Mouse (Mus musculus) adrenal gland, adult 8-10 months (tissue): ENCODE data around the gene Gypa. TPM values are rescaled to one million over a fixed set of nuclear protein-coding genes. Genes with fewer than 3 reads are reported as not detected.

Experiments
- DNase-seq: peaks from one replicate; pipeline ENCODE4 v3.0.0; 2022
- total RNA-seq, 4 experiments: library from RNA; stranded (reverse); gene quantifications; 2 replicates each; pipeline ENCODE4 v1.2.4; 2022

Gene Gypa
- total RNA-seq, result under 1 TPM in 1 of 4 experiments, not detected in 3; 0.17 TPM

DNA sequence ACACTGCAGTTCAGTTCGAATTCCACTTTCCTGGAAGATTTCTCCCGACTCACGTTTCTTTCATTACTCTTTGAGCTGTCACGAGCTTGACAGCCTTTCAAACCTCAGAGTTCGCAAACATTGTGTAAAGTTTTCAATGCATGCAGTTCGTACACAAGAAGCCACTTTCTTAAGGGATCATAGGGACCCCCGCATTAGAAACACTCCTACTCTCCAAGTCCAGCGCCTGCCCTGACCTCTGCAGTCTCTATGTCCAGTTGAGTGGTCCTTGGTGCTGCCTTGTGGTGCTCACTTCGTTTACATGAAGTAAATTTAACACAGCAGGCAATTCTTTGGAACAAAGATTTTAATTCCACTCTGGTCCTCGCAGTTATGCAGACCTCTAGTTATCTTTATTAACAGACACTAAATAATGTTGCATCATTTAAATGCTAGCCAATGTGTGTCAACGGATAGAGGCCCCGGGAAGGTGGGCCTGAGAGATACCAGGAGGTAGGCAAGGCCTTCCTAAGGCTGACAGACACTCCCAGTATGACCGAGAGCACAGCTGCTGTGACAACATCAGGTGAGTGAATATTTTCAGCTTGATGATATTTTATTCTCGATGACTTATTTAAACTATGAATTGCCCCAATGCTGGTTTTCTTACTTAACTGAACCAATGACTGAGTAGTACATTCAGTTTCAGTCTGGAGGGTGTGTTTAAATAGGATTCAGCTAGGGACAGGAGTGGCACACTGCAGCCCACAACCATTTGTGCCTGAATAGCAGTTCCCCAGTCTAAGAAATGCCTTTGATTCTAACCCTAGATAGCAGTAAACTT lies at the start of gene Gypa:
Gene Gypa, plus strand, starts transcription at position 259 of the 823 bp plus-strand sequence.
- DNase-seq, result no peak

DNA sequence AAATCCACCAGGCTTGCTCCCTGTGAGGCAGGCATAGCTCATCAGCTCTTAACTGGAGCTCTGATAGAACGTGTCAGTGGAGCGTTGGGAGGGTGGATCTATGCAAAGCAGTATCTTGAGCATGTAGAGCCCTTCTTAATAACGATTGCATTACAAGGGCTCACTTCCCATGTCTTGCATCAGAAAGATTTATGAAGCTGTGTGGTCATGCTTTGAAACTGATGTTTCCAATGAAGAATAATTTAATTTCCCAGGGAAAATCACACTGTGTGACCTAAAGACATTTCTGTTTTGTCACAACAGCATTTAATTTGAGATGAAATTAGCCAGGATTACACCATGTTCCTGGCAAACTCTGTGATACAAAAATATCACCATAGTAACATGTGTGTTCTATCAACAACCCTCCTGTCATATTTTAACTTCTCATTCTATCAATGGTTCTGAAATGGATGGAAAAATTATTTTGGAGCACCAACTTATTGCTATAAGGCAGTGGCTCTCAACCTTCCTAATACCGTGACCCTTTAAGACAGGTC lies 49.0 kb upstream of the Gypa start:
- no peak for DNase-seq

DNA sequence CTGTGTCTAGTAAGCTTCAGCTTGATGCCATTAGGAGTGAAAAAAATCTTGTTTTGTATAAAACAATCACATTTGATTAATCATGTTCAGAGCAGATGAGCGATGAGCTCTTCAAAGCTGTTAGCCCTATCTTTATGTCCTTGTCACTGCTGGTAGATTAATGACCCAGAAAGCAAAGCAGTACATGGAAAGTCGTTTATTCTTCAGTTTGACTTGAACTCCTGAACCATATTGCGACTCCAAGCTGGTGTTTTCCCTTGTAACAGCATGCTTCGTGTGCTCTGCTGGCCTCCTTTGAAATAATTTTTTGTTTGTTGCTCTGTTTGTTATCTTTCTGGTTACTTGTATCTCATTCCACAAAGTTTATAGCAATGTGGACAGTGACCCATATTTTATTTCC lies 46.4 kb upstream of the Gypa start:
- DNase-seq, result no peak

DNA sequence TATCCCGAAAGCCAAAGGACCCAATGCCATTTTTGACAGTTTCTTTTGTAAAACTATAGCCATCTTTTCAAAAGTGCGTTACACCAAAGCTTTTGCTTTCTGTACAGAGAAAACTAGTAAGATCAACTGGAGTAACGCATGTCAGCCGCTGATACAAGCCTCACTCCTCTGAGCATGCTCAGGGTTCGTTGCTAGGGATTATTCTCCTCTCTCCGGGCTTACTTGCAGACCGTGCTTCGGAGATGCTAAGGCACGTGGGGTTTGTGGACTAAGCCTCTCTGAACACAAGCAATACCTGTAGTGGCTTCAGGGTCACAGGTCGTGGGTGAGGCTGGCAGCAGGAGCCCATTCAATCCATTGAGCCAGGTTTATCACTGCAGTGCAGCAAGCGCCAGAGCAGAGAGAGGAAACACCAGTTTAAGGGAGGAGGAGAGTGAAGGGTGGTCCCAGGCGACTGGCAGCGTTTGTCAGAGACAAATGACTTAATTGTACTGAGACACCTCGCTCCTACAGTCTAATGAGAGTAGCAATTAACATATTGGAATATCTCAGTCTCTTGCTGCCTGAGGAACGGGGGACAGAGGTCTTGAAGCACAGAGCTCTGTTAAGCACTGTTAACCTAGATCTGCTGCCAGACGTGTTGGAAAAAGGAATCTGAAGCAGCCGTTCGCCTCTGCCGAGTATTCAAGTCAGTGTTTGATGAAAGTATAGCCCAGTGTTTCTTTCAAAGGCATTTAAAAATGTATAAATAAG lies 41.5 kb upstream of the Gypa start:
- no peak for DNase-seq

DNA sequence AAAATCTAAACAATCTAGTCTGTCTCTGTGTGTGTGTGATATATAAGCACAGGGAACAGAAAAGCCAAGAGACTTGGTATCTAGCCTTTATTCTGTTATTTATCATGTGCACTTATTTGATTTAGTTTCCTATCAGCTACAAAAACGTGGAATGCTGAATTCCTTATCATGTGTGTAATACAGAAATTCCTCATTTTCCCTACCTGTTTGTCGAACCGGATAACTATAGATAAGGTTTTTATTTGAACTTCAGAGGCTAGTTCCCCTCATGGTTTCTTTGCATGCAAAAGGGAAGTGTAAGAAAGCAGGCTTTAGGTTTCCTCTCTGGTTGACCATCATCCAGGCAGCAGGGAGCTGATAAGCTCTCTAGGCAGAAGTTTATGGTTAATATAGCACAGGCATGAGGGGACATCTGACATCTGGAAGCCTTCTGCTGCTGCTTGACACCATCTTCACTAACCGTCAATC lies 30.1 kb upstream of the Gypa start:
- DNase-seq, result no peak

DNA sequence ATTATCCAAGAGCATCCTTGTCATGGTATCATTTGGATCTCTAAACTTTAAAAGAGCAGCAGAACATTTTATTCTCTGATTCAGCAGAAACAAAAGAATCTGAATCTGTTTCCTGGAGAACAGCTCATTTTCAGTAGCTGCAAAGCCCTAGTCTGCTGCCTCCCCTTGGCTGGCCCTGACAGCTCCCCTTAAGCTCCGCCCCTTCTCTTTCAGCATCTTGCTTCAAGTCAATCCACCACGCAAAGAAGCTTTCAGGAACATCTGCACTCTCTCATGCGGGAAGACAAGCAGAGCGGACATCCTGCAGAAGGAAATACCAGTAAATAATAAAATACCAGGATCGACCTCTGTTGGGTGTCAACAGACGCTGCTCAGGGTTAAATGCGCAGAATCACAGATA lies 18.6 kb upstream of the Gypa start:
- DNase-seq, result no peak

DNA sequence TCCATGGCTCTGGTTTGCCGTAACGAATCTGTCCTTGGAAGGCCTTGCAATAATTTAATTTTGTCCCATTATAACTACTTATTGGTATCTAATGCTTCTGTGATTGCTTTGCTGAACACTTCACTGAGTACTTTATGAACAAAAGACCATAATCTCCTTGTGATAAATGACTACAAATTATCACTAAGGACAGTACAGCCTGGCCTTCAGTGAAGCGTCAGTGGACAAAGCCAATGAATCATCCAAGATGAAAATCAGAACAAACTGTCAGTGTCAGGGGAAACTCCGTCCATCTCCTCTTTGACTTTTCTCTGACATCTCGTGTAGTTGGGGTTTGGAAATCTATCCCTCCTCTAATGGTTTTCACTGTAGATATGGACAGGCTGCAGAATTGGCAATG lies 15.4 kb upstream of the Gypa start:
- DNase-seq, result peak; percentile 30

DNA sequence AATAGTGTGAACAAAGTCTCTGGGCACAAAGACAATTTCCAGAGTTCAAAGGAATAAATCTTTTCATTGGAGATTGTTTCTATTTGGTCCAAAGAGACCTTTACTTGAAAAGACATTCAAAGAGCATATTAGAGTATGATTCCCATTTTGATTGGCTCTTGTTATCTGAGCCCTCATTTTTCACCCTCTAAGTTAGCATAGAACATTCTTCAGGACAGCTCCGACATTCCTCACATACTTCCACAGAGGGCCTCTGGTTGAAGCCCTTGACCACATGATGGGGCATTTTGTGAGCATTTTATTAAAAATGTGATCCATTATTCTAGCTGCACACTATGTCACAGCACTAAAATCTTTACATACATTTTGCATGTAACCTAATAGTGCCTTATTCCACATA lies 14.5 kb upstream of the Gypa start:
- no peak for DNase-seq

DNA sequence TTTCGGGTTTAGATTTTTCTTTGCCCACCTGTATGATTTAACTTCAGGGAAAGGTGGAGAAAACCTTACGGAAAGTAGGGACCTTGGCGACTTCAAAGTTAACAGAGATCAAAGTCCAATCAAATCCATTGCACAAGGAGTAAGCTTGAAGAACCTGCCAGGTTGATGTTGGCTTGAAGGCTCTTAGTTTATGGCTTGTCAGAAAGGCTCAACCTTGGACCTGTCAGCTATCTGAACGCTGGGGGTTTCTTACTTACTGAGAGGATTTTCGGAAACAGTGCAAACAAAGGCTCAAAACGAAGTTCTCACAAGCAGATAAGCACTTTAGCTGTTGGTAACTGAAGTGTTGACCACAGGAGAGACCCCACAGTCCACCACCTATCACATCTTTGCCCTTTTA lies 11.4 kb upstream of the Gypa start:
- no peak for DNase-seq

DNA sequence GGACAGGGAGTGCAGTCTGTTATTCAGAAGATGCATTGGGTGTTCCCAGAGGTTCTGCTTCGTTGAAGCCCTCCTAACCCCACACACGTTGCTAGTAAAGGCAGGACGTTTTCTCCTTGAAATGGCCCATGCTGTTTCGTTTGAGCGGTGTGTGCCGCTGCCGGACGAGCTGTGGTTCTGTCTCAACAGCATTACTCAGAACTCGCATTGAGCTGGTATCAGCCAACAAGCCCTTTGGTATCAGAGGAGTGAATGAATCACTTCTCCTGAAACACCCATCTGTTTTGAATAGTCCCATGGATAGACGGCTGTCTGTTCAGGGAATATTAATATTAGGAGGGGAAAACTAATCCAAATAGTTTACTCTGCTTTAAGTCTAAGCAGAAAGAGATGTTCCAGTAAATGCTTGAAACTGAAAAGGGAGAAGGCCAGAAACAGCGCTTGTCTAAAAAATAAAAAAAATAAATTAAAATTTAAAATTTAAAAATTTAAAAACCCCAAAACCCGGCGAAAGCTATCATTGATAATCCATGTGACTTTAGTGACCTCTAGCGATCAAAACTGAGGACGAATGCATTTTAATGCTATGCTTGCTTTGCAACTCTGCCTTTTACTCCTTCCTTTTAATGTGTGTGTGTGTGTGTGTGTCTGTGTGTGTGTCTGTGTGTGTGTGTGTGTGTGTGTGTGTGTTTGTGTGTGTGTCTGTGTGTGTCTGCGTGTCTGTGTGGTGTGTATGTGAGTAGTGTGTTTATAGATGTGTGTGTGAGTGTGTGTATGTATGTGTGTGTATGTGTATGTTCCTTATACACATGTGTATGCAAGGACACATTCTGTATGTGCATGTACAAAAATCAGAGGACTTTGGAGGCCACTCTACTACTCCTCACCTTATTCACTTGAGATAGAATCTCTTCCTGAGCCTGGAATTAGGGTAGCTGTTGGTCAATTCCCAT lies 10.5 kb upstream of the Gypa start:
- DNase-seq, result peak; percentile 24

DNA sequence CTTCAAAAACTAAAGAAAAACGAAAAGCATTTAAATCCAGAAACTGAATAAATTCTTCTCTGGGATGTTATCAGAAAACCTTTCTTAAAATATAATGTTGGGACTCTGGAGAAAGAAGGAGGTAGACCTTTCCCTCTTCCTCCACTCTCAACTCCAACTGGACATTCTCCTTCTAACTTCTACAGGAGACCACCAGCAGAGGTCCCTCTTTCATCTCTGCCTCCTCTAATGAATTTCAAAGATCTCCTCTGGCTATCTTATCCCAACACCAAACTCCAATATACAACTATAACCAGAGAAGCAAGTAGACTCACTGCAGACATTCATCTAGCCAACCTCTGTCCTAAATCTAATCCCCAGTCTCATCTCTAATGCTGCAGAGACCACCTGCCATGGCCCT lies 2.0 kb upstream of the Gypa start:
- no peak for DNase-seq

DNA sequence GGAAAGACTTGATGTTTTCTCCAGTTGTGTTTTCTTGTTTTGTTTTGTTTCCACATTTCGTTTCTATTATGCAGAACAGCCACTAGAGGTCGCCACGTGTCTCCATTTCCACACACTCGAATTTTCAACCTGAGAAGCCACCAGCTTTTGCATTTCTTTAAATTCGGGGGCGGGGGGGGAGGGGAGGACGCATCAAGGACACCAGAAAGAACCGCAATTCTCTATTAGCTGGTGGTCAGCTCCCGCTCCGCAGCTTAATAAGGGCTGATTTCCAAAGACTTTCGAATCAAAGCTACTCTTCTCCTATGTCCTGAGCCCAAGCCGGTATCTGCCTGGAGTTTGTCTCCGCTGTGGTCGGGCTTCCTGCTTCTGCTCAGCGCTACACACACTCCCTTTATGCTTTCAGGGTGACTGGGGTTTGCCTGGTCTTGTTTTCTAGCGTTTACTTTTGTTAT lies 567 bp upstream of the Gypa start:
- DNase-seq, result peak; percentile 14

DNA sequence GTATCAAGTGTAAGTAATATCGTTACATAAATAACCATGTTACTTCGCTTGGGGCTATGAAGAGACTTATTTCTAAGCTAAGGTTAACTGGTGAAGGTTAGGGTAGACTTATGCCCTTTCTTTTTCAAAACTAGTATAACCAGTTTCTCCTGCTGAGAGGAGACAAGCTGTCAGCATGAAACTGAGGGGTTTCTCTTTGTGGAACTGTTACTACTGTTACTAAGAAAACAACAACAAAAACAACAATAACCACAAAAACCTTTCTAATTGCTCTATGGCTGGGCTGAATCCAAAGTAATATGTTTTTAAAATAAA lies 722 bp downstream of the Gypa start:
- no peak for DNase-seq

DNA sequence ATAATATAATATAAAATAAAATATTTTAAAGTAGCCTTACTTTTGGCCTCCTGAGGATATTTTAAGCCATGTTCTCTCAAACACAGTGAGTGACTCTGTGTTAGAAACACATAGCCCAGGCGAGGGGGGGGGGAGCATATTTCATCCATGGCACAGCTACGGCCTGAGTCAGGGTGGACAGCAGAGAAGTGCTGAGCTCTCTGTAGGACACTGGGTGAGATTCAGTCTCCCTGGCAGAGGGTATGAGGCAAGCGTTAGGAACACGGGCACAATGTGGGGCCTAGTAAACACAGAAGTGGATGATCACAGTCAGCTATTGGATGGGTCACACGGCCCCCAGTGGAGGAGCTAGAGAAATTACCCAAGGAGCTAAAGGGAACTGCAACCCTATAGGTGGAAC lies 1.2 kb downstream of the Gypa start:
- no peak for DNase-seq

DNA sequence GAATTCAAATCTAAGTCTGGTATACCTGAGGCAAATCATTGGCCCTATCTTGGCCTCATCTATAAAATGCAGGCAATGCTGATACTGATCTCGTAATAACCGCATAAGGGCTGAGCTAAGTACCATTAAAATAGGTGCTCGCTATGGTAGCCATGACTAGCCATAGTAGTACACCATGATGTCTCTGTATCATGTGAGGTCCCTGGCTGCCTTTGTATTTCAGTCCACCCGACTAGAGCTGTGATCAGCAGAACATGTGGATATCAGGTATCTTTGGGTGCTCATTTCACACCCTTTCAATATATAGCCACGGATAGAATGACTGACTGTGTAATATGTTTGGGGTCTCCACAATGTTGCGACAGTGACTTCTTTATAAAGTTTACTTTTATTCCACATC lies 1.9 kb downstream of the Gypa start:
- no peak for DNase-seq

DNA sequence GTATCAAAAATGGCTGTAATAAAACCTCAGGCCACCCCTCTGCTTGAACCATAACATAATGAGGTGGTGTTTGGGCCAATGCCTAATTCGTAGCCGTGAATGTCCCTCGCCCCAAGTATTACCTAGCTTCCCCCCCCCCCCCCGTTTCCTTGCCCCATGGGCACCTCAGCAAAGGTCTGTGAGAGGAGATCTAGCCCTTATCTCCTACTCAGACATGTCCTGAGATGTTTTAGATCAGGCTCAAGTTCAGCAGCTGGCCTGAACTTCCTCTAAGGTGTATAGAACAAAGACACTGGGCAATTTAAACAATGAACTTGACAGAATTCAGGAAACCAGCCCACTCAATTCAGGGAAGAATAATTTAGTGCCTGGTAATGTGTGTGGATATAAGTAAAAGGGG lies 3.7 kb downstream of the Gypa start:
- DNase-seq, result no peak

DNA sequence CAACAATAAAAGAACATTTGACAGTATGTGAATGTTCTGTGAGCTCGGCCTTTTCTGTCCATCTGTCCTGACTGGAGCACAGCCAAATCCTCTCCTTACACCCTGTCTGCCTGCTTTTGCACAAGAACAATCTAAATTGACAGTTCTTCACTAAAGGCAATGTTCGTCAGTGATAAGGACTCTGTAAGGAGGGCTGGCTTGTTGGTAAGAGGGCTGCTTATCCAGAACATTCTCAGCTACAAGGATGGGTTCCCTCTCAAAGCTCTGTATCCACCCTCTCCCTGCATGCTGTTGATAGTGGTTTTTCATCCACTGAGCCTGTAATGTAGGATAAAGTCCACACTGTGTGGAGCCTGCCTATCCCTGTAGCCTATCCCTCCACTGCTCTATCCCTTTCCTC lies 6.7 kb downstream of the Gypa start:
- DNase-seq, result no peak

DNA sequence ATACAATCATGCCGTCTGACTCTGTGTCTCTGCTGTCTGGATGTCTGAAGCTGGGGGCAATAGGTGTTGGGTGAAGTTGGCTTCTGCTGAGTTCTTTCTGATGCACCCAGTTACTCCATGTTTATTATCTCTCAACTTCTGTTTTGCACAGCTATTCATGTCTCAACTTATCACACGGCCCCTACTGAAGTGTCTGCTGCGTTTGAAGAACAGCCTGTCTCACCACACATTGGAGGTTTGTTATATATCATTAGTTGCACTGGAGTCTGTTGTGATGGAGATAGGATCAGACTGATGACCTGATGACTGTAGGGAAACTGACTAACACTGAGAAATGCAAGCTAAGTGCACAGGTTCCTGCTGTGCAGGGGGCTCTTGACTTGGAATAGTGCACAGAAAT lies 7.2 kb downstream of the Gypa start:
- DNase-seq, result no peak

DNA sequence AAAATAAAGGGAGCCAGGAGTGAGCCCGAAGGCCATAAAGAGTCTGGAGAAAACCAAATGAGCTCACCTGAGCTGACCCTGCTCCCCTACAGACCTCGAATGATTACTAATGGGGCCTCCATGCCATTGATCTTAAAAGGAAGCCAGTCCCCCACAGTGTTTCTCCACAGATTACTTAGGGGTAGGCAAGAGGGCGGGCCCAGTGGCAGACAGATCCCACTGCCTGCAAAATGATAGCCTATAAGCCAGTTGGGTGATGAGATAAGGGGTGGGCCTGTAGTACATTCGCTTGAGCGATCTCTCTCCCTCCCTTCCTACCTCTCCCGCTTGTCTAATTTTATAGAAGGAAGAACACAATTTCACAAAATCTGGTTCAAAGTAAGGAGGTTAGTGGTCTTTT lies 7.7 kb downstream of the Gypa start:
- no peak for DNase-seq

DNA sequence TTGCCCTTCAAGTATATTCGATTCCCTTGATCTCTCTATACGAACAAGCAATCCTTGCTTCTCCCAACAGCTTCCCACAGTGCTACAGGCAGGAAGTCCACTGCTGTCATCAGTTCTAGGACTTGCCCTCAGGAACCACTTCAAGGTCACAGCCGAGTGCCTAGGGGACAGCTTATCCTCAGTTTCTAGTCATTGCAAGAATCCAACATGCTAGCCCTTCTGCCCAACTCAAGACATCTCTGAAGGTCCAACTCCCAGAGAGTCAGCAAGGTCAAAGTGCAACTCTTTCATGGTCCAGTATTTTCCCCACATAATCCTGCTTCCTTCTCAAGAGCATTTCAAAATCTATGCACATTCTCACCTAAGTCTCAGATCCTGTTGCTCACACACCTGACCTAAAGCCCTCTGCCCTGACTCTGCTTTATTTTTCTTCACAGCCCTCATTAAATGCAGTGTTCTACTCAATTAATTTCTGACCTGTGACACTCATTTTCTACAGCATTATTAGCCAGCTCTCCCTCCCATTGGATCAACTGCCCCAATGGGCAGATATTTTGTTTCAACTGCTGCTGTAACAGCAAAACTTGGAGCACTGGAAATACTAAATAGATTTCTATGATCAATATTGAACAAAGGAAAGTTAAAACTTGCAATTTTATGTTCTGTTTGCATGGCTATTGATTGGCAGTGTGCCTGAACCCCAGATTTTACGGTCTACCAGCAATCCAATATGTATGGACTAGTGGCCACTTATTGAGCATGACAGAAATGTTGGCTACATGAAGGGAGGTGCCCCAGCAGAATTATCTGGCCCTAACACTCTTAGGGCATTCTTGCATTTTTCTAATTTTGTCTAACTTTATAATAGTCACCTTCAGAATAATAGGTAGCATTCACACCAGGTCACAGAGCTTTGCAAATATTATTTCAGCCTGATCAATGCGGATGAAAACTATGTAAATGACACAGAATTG lies 33.1 kb downstream of the Gypa start:
- DNase-seq, result no peak

DNA sequence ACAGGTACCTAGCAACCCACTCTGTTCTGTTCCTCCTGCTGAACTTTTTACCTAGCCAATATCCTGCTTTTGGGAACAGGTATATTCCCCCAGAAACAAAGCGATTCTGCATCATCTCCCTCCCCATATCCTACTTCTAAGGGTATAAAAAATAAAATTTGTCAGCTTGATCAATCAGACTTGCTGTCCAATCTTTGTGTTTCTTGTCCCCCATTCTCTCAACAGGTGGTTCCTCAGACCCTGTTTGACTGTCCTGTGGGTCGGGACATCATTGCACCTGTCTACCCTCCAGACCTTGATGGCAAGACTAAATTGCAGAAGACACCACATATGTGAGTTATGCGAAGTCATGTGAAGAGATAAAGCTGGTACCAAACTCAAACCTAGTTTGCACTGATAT lies 48.3 kb downstream of the Gypa start:
- no peak for DNase-seq
